Comparison of ENCODE assay signal across 9 mouse cellular contexts in the genomic region with DNA sequence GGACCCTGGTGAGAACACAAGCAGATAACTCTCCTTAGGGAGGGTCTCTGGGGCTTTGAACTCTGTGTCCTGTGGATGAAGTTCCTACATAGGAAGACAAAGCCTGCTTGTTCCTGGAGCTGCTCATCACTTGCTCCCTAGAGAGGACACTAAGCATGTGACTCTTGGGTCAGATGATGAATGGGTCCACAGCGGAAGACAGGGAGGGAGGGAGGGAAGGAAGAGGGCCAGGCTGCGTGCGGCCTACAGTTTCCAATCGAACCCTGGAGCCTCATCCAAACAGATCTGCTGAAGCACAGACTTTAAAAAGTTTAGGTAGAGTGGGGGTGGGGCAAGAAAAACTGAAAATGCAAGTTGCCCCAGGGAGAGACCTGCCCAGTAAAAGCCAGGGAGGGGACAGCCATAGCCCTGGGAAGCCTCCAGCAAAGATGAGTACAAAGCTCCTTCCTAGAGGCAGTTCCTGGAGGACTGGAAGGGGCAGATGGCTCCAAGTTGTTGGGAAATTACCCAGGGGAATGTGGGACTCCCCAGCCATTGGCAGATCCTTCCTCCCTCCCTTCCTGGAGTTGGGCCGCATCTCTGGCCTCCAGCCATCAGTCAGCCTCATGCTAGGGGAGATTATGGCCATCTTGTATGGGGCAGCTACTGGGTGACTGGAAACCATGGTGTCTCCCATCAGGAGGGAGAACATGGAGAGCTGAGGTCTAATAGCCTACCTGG. TPM values are rescaled to one million over a fixed set of nuclear protein-coding genes. Genes with fewer than 3 reads are reported as not detected.
DNase-seq lines count a peak whose midpoint lies in the region.
"Had no signal": no experiment of that assay in that cellular context is flagged by ENCODE, and none has a peak within 500 bp of the region (broad histone marks: within the 10 kb centered on the region; RNA-seq: fewer than 3 reads in every experiment).

No protein-coding gene starts in this region.

- DNase-seq in 416B (ENCODE audit: low read depth) (peak; percentile 74), NIH3T3 (ENCODE audit: low read depth) (peak; percentile 24)
- peak; percentile 33 to 34 for DNase-seq in gastrocnemius, adult 8-10 months (ENCODE audit: low spot score in 2 of 2)
- DNase-seq in kidney, postnatal 36 days, result peak; percentile 67 to 72
- DNase-seq in right cerebral cortex, postnatal 4 days, result no peak
- DNase-seq in thymus, postnatal 4 days, result no peak
- no peak for DNase-seq in frontal cortex, adult 2 months (ENCODE audit: extremely low spot score in 1 of 2, low spot score in 1 of 2)
- DNase-seq in frontal cortex, postnatal 10 days (ENCODE audit: low spot score in 2 of 2), result no peak

RNA-seq across cellular contexts. Expression of a gene that starts 1.7 kb away (rescaled TPM):
- total RNA-seq in gastrocnemius, adult 8-10 months (2022), result 1 to 10 TPM; 8.3 to 9.8 (median 9.1) TPM
- polyA plus RNA-seq in frontal cortex, adult 2 months (2012; rRNA removed), result 19.6 and 20.0 TPM in 2 replicates

RNA-seq across cellular contexts. Expression of a gene that starts 22.0 kb away (rescaled TPM):
- total RNA-seq in gastrocnemius, adult 8-10 months (2022), result not detected
- polyA plus RNA-seq in frontal cortex, adult 2 months (2012; rRNA removed), result 0.21 and 0.28 TPM in 2 replicates
- polyA plus RNA-seq: stomach, embryonic 14.5 days had no signal

RNA-seq across cellular contexts. Expression of a gene that starts 49.8 kb away (rescaled TPM):
- 10 to 100 TPM; 49.2 to 54.3 (median 50.0) TPM for total RNA-seq in gastrocnemius, adult 8-10 months (2022)
- polyA plus RNA-seq in frontal cortex, adult 2 months (2012; rRNA removed), result 60.1 and 62.1 TPM in 2 replicates

RNA-seq across cellular contexts. Expression of a gene that starts 50.9 kb away (rescaled TPM):
- 10 to 100 TPM; 56.3 to 72.6 (median 60.8) TPM for total RNA-seq in gastrocnemius, adult 8-10 months (2022)
- polyA plus RNA-seq in frontal cortex, adult 2 months (2012; rRNA removed), result 4.8 and 5.0 TPM in 2 replicates

Comparison
In these comparisons a context has a peak if more than half of its experiments do, and no peak if none do; other contexts are left out.
1. DNase-seq: peak in 416B (single experiment), NIH3T3 (single experiment), gastrocnemius, adult 8-10 months (2 of 2) and kidney, postnatal 36 days (2 of 2); none in right cerebral cortex, postnatal 4 days (single experiment), thymus, postnatal 4 days (single experiment), frontal cortex, adult 2 months (0 of 2) and frontal cortex, postnatal 10 days (0 of 2).